Comparison of ENCODE assay signal across 10 mouse cellular contexts in genomic region chr13:91858835-91859234, GRCm38 (mm10). TPM values are rescaled to one million over a fixed set of nuclear protein-coding genes. Genes with fewer than 3 reads are reported as not detected.
DNase-seq lines count a peak whose midpoint lies in the region; ATAC-seq and TF ChIP-seq lines count a peak whose summit lies in the region.
"Had no signal": no experiment of that assay in that cellular context is flagged by ENCODE, and none has a peak within 500 bp of the region (broad histone marks: within the 10 kb centered on the region; RNA-seq: fewer than 3 reads in every experiment).

No protein-coding gene starts in this region.

- no peaks in the 10 kb centered on the region for H3K36me3 ChIP-seq in forebrain, postnatal 0 days (ENCODE audit: insufficient read depth)
- no peaks in the 10 kb centered on the region for H3K36me3 ChIP-seq in forebrain, embryonic 15.5 days
- no peaks in the 10 kb centered on the region for H3K36me3 ChIP-seq in liver, embryonic 14.5 days (replicated peaks; ENCODE audit: control insufficient read depth, insufficient read depth, low read depth)
- H3K36me3 ChIP-seq in G1E (replicated peaks) = no peaks in the 10 kb centered on the region

- TF ChIP-seq EP300 in liver, embryonic 14.5 days (IDR thresholded peaks at IDR 0.05; ENCODE audit: low read depth) = no peak

- WGBS in forebrain, postnatal 0 days = 78% methylated on average over 7 of the region's 7 CpGs
- 76% methylated on average over 7 of the region's 7 CpGs for WGBS in forebrain, embryonic 15.5 days
- 61% methylated on average over 7 of the region's 7 CpGs for WGBS in liver, embryonic 14.5 days (ENCODE audit: insufficient replicate concordance)

- no peak overlapping the region for H3K4me3 ChIP-seq in forebrain, postnatal 0 days (ENCODE audit: low read depth, low read length)
- H3K4me3 ChIP-seq in forebrain, embryonic 15.5 days = no peak overlapping the region
- no peak overlapping the region for H3K4me3 ChIP-seq in liver, embryonic 14.5 days (ENCODE audit: insufficient read depth in 1 of 2, low read depth in 2 of 2, low read length in 2 of 2)
- H3K4me3 ChIP-seq in G1E (ENCODE audit: low read depth, low read length) = no peak overlapping the region
- H3K4me3 ChIP-seq: megakaryocyte, embryonic 14.5 days had no signal

- no peak overlapping the region for H3K4me2 ChIP-seq in forebrain, postnatal 0 days (ENCODE audit: low read depth)
- H3K4me2 ChIP-seq in forebrain, embryonic 15.5 days (replicated peaks) = no peak overlapping the region
- H3K4me2 ChIP-seq in liver, embryonic 14.5 days (ENCODE audit: low read depth) = no peak overlapping the region

- H3K27me3 ChIP-seq in forebrain, postnatal 0 days (ENCODE audit: insufficient read depth, low read length) = no peaks in the 10 kb centered on the region
- no peaks in the 10 kb centered on the region for H3K27me3 ChIP-seq in forebrain, embryonic 15.5 days
- no peaks in the 10 kb centered on the region for H3K27me3 ChIP-seq in liver, embryonic 14.5 days (ENCODE audit: control insufficient read depth, insufficient read depth, low read length)
- H3K27me3 ChIP-seq in G1E (ENCODE audit: insufficient read depth, low read length) = peaks cover 14% of the 10 kb centered on the region; the same call in 1 of the 2 replicates

- no peaks in the 10 kb centered on the region for H3K9me3 ChIP-seq in forebrain, postnatal 0 days (ENCODE audit: low read length)
- H3K9me3 ChIP-seq in forebrain, embryonic 15.5 days = no peaks in the 10 kb centered on the region
- H3K9me3 ChIP-seq in liver, embryonic 14.5 days (ENCODE audit: control insufficient read depth, low read length) = no peaks in the 10 kb centered on the region
- H3K9me3 ChIP-seq in G1E (replicated peaks) = no peaks in the 10 kb centered on the region
- H3K9me3 ChIP-seq: megakaryocyte, embryonic 14.5 days had no signal

- peak; percentile 51 for TF ChIP-seq CTCF in forebrain, postnatal 0 days (IDR thresholded peaks at IDR 0.05; ENCODE audit: low read depth)
- TF ChIP-seq CTCF in liver, embryonic 14.5 days (IDR thresholded peaks at IDR 0.05; ENCODE audit: low read depth) = peak; percentile 52
- peak; percentile 27; the same call in 1 of the 2 replicates for TF ChIP-seq CTCF in G1E (IDR thresholded peaks at IDR 0.05; ENCODE audit: low read depth, low read length)

- DNase-seq in forebrain, postnatal 0 days = no peak
- DNase-seq in liver, embryonic 14.5 days (ENCODE audit: low read depth in 3 of 3, low spot score in 3 of 3) = no peak
- DNase-seq in liver (no peak), G1E (ENCODE audit: low spot score) (no peak)
- peak; percentile 20 for DNase-seq in retina, embryonic 14.5 days (ENCODE audit: low spot score)
- no peak for DNase-seq in layer of hippocampus, postnatal 25 days (ENCODE audit: extremely low spot score in 1 of 2, low spot score in 1 of 2)
- DNase-seq in right cerebral cortex, postnatal 14 days = no peak

- H3K4me1 ChIP-seq in forebrain, postnatal 0 days (ENCODE audit: insufficient read depth) = no peaks in the 10 kb centered on the region
- H3K4me1 ChIP-seq in forebrain, embryonic 15.5 days = no peaks in the 10 kb centered on the region
- H3K4me1 ChIP-seq in liver, embryonic 14.5 days (replicated peaks; ENCODE audit: control insufficient read depth in 2 of 2, insufficient read depth in 2 of 2, low read length in 1 of 2) = no peaks in the 10 kb centered on the region
- H3K4me1 ChIP-seq in G1E (ENCODE audit: insufficient read depth, low read depth, low read length) = no peaks in the 10 kb centered on the region
- H3K4me1 ChIP-seq: megakaryocyte, embryonic 14.5 days had no signal

- H3K27ac ChIP-seq in forebrain, postnatal 0 days (ENCODE audit: low read depth, low read length) = no peak overlapping the region
- H3K27ac ChIP-seq in forebrain, embryonic 15.5 days (replicated peaks) = no peak overlapping the region
- H3K27ac ChIP-seq in liver, embryonic 14.5 days = no peak overlapping the region

- ATAC-seq in forebrain, postnatal 0 days = no peak
- no peak for ATAC-seq in forebrain, embryonic 15.5 days (replicated peaks)
- no peak for ATAC-seq in liver, embryonic 14.5 days (ENCODE audit: insufficient read depth)
- ATAC-seq in G1E (ENCODE audit: extremely low read depth, insufficient number of reproducible peaks, low FRiP score, poor library complexity, severe bottlenecking) = no peak

- no peak overlapping the region for H3K9ac ChIP-seq in forebrain, postnatal 0 days
- no peak overlapping the region for H3K9ac ChIP-seq in forebrain, embryonic 15.5 days (replicated peaks)
- H3K9ac ChIP-seq in liver, embryonic 14.5 days (replicated peaks) = no peak overlapping the region

RNA-seq across cellular contexts. Expression of gene Ckmt2, which starts 17.9 kb away (rescaled TPM):
- 0.14 TPM in 1 of 2 replicates, not detected in the other for total RNA-seq in forebrain, postnatal 0 days (2014; rRNA removed)
- polyA plus RNA-seq in forebrain, postnatal 0 days (2015; fragmentation: Nextera tagmentation; extraction: Ambion mirVana) = not detected in 2 replicates
- polyA plus RNA-seq in forebrain, embryonic 15.5 days (2015; fragmentation: Nextera tagmentation; extraction: Ambion mirVana) = not detected in 2 replicates
- polyA plus RNA-seq in liver, embryonic 14.5 days (2012; rRNA removed) = not detected in 2 replicates
- not detected in 2 replicates for polyA plus RNA-seq in liver, embryonic 14.5 days (2014; fragmentation: Nextera tagmentation; extraction: Ambion mirVana)
- total RNA-seq in G1E (2014; fragmentation: Nextera tagmentation) (not detected in 2 replicates), G1E (2017) (not detected in 2 replicates)
- not detected in 2 replicates for polyA plus RNA-seq in G1E (2012)
- total RNA-seq in layer of hippocampus, postnatal 25 days (2021) = under 1 TPM in 1 of 2 experiments, not detected in 1; 0.34 TPM
- polyA plus RNA-seq: embryonic facial prominence, embryonic 11.5 days had no signal

RNA-seq across cellular contexts. Expression of gene Zcchc9, which starts 51.3 kb away (rescaled TPM):
- 13.0 and 31.0 TPM in 2 replicates for total RNA-seq in forebrain, postnatal 0 days (2014; rRNA removed)
- 6.4 and 13.0 TPM in 2 replicates for polyA plus RNA-seq in forebrain, postnatal 0 days (2015; fragmentation: Nextera tagmentation; extraction: Ambion mirVana)
- 22.9 and 24.2 TPM in 2 replicates for polyA plus RNA-seq in forebrain, embryonic 15.5 days (2015; fragmentation: Nextera tagmentation; extraction: Ambion mirVana)
- polyA plus RNA-seq in liver, embryonic 14.5 days (2012; rRNA removed) = 13.1 and 13.9 TPM in 2 replicates
- 6.5 and 7.3 TPM in 2 replicates for polyA plus RNA-seq in liver, embryonic 14.5 days (2014; fragmentation: Nextera tagmentation; extraction: Ambion mirVana)
- 34.9 and 36.3 TPM in 2 replicates for total RNA-seq in G1E (2014; fragmentation: Nextera tagmentation)
- total RNA-seq in G1E (2017) = 45.1 and 48.8 TPM in 2 replicates
- polyA plus RNA-seq in G1E (2012) = 3.3 and 4.1 TPM in 2 replicates
- total RNA-seq in layer of hippocampus, postnatal 25 days (2021) = 10 to 100 TPM; 14.6 to 16.6 TPM
